Mouse (Mus musculus) heart, adult 18-20 months (tissue): ENCODE results near the gene Vamp5. TPM values are rescaled to one million over a fixed set of nuclear protein-coding genes. Genes with fewer than 3 reads are reported as not detected.

Source experiments
- DNase-seq, 2 experiments: peaks; one replicate each; pipeline ENCODE4 v3.0.0; 2021 to 2022; ENCODE audit warnings: mixed read lengths in 1 of 2
- total RNA-seq, 2 experiments: library from RNA; stranded (reverse); gene quantifications; 2 replicates each; pipeline ENCODE4 v1.2.3; 2021

Gene Vamp5
- total RNA-seq, 2 experiments from 2014 or later: 48.9 to 61.5 TPM

DNA sequence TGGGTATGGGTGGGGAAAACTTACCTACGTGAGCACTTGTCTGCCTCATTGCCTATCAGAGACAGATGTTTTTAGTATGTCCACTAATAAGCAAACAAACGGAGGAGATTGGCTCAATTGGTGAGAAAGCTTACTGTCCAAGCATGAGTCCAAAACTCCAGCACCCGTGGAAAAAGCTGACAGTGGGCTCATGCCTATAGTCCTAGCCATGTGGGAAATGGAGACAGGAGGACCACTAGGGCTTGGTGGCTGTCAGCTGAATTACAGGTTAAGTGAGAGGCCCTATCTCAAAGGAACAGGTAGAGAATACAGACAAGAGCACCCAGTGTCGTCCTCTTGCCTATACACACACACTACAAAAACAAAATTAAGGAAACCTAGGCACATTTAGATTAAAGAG lies 34.0 kb downstream of the Vamp5 start:
- DNase-seq: peak in 1 of 2 experiments; percentile 8

DNA sequence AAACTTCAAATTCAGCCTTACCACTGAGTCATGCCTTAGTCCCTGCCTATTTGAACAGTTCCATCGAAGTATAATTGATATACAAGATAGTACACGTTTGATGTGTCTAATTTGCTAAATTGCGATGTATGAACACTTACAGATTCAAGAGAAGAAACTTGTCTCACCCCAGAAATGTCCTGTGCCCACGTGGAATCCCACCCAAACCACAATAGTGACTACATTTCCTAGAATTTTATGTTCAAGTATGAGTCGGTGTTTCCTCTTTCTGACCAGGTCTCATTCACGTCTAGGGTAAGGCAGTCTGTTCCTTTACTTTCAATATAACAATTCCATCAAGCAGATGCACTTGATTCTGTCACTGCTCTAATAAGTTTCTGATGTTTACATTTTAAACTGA lies 34.6 kb downstream of the Vamp5 start:
- peak in 1 of 2 experiments; percentile 9 for DNase-seq

DNA sequence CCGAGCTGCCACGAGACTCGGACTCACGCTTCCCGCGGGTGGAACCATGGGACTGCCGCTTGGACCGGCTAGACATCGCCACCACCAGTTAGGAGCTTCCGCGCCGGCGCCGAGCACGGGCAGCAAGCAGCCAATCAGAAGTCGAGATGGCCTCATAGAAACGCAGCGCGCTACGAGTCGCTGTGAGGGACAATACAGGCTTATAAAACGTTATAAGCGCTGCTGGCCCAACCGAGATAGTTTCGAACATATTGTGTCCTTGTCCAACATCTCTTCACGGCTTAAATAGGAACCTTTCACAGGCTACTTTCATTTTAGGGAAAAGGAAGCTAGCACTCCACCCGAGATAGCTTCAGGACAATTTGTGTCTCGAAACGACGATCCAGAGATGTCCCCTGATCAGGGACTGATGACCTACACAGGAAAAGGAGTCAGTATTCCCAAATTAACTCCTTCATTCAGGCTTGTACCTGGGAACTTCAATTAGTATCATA lies 35.1 kb downstream of the Vamp5 start, which contains the start of gene Usp39:
Gene Usp39 (minus strand): TSS at position 111 of the 494 bp plus-strand sequence.
- DNase-seq: peak; percentile 97

DNA sequence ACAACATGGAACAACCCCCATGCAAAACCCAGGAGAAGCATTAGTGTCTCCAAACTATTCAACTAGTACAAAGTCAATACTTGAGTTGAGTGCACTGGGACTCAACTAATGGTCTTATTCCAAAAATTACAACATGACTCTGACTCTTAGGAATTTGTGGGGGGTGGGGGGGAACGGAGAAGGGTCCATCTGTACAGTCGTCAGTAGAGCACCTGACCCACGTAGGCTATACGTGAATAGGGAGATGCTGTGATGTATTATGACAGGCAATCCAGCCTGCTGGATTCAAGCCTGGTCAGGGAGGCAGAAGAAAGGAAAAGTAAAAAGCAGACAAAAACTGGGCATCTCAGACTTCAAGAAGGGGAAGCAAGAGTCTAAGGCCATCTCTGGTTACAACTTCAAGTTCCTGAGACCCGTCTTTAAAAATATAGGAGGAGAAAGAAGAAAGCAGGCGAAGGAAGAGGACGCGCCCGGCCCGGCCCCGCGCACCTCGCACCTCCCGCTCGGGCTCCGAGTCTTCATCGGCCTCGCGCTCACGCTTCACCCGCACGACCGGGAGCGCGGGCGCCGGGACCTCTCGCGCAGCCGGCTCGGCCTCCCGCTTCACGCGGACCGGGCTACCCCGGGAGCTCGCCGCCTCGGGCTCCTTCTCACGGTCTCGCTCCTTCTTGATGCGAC lies 35.7 kb downstream of the Vamp5 start:
- no peak for DNase-seq

DNA sequence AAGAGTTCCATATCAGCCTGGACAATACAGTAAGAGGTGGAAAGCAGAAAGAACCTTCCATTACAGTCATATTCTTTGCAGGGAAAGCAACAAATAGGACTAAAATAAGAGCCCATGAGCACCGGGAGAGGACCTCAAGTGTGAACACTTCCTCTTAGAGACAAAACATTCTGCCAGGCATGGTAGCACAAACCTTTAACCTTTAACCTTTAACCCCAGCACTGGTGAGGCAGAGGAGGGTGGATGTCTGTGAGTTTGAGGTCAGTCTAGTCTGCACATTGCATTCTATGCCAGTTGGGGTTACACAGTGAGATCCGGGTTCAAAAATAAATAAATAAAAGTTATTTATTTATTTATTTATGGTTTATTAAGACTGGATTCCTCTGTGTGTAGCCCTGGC lies 39.8 kb downstream of the Vamp5 start:
- no peak for DNase-seq

DNA sequence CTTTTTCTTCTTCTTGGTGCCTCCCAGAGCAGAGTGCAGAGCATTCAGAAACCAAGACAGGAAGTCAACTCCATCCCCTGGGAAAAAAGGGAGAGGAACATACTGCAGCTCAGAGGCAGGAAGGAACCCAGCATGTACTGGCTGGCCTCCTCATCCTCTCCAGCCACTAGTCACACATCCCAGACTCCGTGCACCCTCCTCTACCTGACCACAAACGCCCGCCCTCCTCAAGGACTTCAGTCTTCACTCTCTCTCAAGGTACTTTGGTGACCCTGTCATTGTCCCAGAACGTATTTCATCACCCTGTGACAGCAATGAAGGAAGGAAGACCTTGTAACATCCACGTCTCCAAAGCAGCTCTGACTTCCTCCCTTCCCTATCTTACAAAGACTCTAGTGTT lies 47.2 kb downstream of the Vamp5 start:
- peak in 1 of 2 experiments; percentile 40 for DNase-seq

DNA sequence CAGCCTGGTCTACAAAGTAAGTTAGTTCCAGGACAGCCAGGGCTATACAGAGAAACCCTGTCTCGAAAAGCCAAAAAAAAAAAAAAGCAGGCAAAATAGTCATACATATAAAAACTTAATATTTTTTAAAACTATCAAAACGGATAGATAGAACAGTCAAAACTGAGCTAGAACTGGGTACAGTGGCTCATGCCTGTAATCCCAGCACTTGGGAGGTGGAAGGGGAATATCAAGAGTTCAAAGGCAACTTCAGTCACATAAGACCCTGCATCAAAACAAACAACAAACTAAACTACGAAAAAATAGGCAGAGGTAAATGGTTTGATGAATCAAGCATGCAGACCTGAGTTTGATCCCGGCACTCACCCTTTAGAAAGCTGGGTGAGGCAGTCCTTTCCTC lies 50.1 kb downstream of the Vamp5 start:
- DNase-seq: no peak

DNA sequence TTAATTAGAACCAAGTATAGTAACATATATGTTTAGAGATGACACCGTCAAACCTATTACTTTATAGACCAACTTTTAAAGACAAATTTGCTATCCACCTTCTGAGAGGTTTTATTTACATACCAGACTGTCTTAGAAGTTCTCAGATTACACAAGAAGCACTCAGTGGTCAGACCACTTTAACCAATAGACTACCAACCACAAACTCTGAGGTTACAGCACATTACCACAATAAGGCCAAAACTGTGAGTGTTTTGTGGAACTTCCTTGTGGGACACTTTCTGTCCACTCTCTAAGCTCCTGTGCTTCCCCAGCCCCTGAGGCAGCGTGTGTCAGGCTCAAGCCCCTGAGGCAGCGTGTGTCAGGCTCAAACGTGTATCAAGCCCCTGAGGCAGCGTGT lies 51.2 kb downstream of the Vamp5 start:
- no peak for DNase-seq

DNA sequence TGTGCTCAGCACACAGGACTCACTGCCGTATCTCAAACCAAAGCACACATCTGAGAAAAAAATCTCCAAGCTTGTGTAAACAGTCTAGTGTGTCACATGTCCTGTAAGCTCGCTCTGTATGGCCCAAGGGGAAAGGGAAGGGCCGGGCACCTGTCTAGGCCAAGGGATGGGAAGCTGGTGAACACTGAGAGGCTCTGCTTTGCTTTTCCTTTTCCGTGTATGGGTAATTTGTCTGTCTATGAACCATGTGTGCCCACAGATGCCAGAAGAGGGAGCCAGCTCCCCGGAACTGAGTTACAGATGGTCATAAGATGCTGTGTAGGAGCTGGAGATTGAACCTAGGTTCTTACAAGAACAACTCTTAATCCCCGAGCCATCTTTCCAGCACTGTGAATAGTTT lies 54.0 kb downstream of the Vamp5 start:
- DNase-seq: peak; percentile 29 to 36

DNA sequence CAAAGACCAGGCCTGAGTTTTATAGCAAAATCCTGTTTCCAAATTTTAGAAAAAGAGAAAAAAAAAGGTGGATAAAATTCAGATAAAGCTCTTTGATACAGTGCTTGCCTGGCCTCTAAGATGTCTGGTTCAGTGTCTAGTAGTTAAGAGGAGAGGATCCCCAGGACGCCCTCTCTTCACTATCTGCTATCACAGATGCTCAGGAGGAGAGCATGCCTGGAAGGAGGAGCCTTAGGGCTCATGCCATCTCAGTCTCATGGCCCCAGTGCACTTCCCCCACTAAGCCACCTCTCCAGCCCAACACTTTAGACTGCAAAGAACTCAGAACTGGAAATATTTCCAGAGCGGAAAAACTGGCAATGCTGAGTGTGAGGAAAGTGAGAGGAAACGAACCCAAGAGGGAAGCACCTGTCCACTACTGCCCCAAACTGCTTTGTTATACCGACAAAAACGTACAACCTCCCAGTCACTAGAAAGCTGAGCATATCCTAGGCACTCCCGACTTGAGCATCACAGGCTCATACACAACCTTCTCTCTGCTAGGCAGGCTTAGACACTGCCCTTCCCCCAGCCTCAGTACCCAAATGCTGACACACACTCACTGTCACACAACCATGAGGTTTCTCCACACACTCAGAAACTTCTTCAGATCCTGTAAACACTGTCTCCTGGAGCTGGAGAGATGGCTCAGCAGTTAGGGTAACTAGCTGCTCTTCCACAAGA lies 56.3 kb downstream of the Vamp5 start:
- no peak for DNase-seq

DNA sequence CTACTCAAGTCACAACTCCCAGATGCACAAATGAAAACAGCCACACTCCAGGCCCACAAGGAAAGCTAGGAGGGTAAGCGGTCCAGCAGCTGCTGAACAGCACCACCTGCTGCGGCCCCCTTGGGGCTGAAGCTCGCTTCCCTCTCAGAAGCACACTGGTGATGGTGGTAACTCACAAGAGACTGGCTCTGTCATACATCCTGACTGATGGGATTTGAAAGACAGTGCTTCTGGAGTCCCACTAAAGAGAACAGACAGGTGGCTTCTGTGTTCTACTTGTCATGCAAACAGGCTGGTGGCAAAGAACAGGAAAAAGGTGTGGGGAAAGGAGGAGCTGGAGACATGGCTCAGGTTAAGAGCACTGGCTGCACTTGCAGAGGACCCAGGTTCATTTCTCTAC lies 57.3 kb downstream of the Vamp5 start:
- no peak for DNase-seq

DNA sequence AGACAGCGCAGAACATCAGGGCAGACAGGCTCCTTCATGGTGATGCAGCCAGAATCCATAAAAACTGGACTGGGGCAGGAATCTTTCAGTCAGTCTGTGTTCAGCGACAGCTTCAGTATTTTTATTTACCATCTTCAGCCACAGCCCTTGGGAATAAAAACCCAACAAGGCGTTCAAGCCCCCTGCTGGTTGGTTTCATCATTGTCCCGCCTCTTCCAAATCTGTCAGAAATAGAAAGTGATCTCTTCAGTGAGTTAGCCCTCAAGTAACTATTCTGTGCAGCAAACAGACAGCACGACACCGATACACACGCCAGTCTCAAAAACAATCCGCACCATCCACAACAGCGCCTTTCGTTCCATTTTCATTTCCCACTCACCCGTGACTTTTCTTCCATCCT lies 61.2 kb downstream of the Vamp5 start:
- peak; percentile 55 to 74 for DNase-seq

Other genes with a start within 250 kb of the Vamp5 start
- 1 to 10 TPM; 8.3 to 9.1 TPM for gene Atoh8, start 144.9 kb downstream of the Vamp5 start, total RNA-seq
- not detected for gene Sftpb, start 75.9 kb downstream of the Vamp5 start, total RNA-seq
- 10 to 100 TPM; 15.9 to 16.1 TPM for gene Usp39, start 35.3 kb downstream of the Vamp5 start, total RNA-seq
- 1 to 10 TPM; 8.4 to 8.5 TPM for gene 0610030E20Rik, start 33.2 kb downstream of the Vamp5 start, total RNA-seq
- 10 to 100 TPM; 20.0 to 22.6 TPM for gene Tmem150a, start 25.0 kb downstream of the Vamp5 start, total RNA-seq
- gene Rnf181, start 13.5 kb downstream of the Vamp5 start, total RNA-seq: 10 to 100 TPM; 37.5 to 41.6 TPM
- 10 to 100 TPM; 70.0 to 79.6 TPM for gene Vamp8, start 10.2 kb upstream of the Vamp5 start, total RNA-seq
- 10 to 100 TPM; 26.0 to 34.2 TPM for gene Ggcx, start 33.8 kb upstream of the Vamp5 start, total RNA-seq
- gene Mat2a, start 59.1 kb upstream of the Vamp5 start, total RNA-seq: 100 to 1,000 TPM; 130 to 166 TPM
- under 1 TPM in 1 of 2 experiments, not detected in 1; 0.25 TPM for gene Sh2d6, start 141.2 kb upstream of the Vamp5 start, total RNA-seq
- gene Capg, start 163.9 kb upstream of the Vamp5 start, total RNA-seq: 10 to 100 TPM in 1 of 2 experiments, 1 to 10 TPM in 1; 9.4 to 11.9 TPM
- gene Elmod3, start 217.9 kb upstream of the Vamp5 start, total RNA-seq: 10 to 100 TPM; 11.6 to 12.6 TPM
- 100 to 1,000 TPM; 199 to 208 TPM for gene Retsat, start 218.0 kb upstream of the Vamp5 start, total RNA-seq
- 10 to 100 TPM; 61.4 to 72.6 TPM for gene Tgoln1, start 236.5 kb upstream of the Vamp5 start, total RNA-seq